Mouse (Mus musculus): ENCODE measurements around the gene Crhbp. TPM values are rescaled to one million over a fixed set of nuclear protein-coding genes. Genes with fewer than 3 reads are reported as not detected.

The Crhbp gene
- polyA plus RNA-seq, 1 experiment: 3.1 TPM

DNA sequence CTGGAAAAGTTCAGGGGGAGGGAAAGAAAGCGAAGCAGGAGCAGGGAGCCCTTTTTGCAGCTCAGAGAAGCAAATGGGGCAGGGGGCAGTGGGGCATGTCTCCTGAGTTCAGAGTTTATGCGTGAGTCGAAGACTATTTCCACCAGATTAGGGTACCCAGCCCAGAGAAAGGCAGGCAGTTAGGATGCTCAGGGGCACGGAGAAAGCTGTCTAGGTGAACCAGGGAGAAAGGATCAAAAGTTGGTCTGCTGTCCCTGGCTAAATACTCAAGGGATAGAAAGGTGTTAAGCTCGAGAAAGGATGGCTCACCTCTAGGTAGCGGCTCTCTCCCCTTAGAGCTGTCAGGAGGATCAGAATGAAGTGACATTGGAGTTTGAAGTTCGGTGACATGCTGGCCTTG is 433 bp downstream of the Crhbp start:
- no peak for DNase-seq
- WGBS: 29% methylated on average over 7 of the region's 7 CpGs
- TF ChIP-seq POLR2A (IDR thresholded peaks at IDR 0.05; ENCODE audit: control insufficient read depth, extremely low read depth, insufficient read depth, low read length, poor library complexity) (no peak), CTCF (IDR thresholded peaks at IDR 0.05; ENCODE audit: borderline replicate concordance, control insufficient read depth, extremely low read depth, insufficient read depth, low read length, poor library complexity) (no peak)
- no peak overlapping the region for H3K4me3 ChIP-seq (ENCODE audit: control insufficient read depth, insufficient read depth, low read length)
- peaks cover under 1% of the 10 kb centered on the region; the same call in 1 of the 2 replicates for H3K4me1 ChIP-seq (replicated peaks; ENCODE audit: control insufficient read depth, insufficient read depth, low read length)
- H3K27me3 ChIP-seq (ENCODE audit: control insufficient read depth, insufficient read depth, low read length): no peaks in the 10 kb centered on the region; the same call in 1 of the 2 replicates
- H3K36me3 ChIP-seq (ENCODE audit: control insufficient read depth, insufficient read depth, low read length): no peaks in the 10 kb centered on the region
- H3K27ac ChIP-seq (ENCODE audit: control insufficient read depth, insufficient read depth, low read length): no peak overlapping the region

DNA sequence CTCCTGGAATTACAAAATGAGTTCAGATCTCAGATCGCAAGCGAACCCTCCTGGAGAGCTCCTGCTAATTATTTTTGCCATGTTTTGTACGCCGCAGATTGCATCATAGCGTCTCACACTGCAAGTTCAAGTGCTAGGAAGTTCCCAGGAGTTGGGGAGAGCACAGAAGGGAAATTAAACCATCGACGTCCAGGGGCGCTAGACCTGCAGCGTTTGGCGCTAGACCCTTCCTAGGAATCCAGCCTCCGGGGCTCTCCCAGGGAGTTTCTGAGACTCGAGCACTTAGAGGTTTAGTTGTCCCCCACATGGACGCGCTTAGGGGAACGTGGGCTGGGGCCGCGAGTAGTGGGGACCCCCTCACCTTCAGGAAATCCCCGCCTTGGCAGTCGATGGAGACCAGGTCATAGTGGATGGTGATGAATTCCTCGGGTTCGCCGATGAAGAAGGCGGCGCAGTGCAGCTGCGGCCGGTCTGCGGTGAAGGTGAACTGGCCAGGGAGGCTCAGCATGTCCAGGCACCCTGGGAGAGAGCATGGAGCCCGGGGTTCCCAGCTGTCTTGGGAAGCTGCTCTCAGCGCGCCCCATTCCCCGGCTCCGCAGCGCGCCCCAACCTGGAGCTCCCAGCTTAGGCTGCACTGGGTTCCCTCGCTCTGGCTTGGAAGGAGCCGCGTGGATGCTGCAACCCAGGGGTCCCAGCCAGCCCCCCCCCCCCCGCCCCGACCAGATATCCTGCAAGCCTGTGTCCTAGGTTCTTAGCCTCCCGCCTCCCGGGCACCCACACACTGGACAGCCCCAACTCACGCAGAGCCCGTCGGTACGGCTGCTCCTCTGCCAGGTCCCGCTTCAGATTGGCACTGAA is 1.1 kb downstream of the Crhbp start:
- H3K27me3 ChIP-seq (ENCODE audit: control insufficient read depth, insufficient read depth, low read length): no peaks in the 10 kb centered on the region; the same call in 1 of the 2 replicates
- TF ChIP-seq CTCF (IDR thresholded peaks at IDR 0.05; ENCODE audit: borderline replicate concordance, control insufficient read depth, extremely low read depth, insufficient read depth, low read length, poor library complexity): no peak
- no peak for TF ChIP-seq POLR2A (IDR thresholded peaks at IDR 0.05; ENCODE audit: control insufficient read depth, extremely low read depth, insufficient read depth, low read length, poor library complexity)
- no peak overlapping the region for H3K27ac ChIP-seq (ENCODE audit: control insufficient read depth, insufficient read depth, low read length)
- no peaks in the 10 kb centered on the region for H3K4me1 ChIP-seq (replicated peaks; ENCODE audit: control insufficient read depth, insufficient read depth, low read length)
- DNase-seq: no peak
- no peaks in the 10 kb centered on the region for H3K36me3 ChIP-seq (ENCODE audit: control insufficient read depth, insufficient read depth, low read length)
- H3K4me3 ChIP-seq (ENCODE audit: control insufficient read depth, insufficient read depth, low read length): no peak overlapping the region
- WGBS: 10% methylated on average over 46 of the region's 46 CpGs

DNA sequence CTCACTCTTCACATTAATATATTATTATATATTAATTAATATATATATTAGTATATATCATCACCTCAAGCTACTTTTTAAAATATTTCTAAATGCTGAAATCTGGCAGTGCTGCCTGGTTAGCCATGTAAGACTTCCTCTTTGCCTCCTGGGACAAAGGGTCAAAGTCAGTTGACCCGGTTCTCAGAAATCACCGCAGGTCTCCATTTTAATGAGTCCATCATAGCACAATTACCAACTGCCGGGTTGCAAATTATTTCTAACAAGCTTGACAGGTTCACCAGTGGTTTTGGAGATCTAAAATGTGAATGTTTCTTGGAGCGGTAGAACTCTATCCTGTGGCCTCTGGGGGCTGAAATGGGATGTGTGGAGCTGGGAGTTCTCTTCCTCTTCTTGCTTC is 1.8 kb downstream of the Crhbp start:
- Histone ChIP-seq H3K27me3 (ENCODE audit: control insufficient read depth, insufficient read depth, low read length) (no peaks in the 10 kb centered on the region; the same call in 1 of the 2 replicates), H3K4me3 (ENCODE audit: control insufficient read depth, insufficient read depth, low read length) (no peak overlapping the region), H3K27ac (ENCODE audit: control insufficient read depth, insufficient read depth, low read length) (no peak overlapping the region), H3K36me3 (ENCODE audit: control insufficient read depth, insufficient read depth, low read length) (no peaks in the 10 kb centered on the region), H3K4me1 (replicated peaks; ENCODE audit: control insufficient read depth, insufficient read depth, low read length) (no peaks in the 10 kb centered on the region)
- DNase-seq: no peak
- WGBS: 33% methylated on average over 4 of the region's 4 CpGs
- no peak for TF ChIP-seq POLR2A (IDR thresholded peaks at IDR 0.05; ENCODE audit: control insufficient read depth, extremely low read depth, insufficient read depth, low read length, poor library complexity)
- no peak for TF ChIP-seq CTCF (IDR thresholded peaks at IDR 0.05; ENCODE audit: borderline replicate concordance, control insufficient read depth, extremely low read depth, insufficient read depth, low read length, poor library complexity)

DNA sequence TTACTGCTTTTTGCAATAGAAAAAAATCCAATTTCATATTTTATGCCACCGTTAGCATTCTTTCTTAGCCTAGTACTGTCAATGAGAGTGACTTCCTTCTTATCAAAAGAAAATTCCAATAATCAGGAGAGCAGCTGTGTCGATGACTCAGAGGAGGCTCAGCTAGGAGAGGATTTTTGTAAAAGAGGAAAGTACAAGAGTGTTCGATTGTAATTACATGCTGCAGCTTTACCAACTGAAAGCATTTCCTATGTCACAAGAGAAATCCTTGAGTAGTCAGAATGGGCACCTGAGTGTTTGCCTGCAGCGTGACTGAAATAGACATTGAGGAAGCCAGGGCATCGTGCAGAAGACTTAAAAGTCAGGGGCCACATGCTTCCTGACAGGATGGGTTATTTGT is 5.2 kb downstream of the Crhbp start:
- DNase-seq: no peak
- no peaks in the 10 kb centered on the region for H3K36me3 ChIP-seq (ENCODE audit: control insufficient read depth, insufficient read depth, low read length)
- WGBS: 52% methylated on average over 5 of the region's 5 CpGs
- H3K4me1 ChIP-seq (replicated peaks; ENCODE audit: control insufficient read depth, insufficient read depth, low read length): no peaks in the 10 kb centered on the region
- H3K4me3 ChIP-seq (ENCODE audit: control insufficient read depth, insufficient read depth, low read length): no peak overlapping the region
- TF ChIP-seq POLR2A (IDR thresholded peaks at IDR 0.05; ENCODE audit: control insufficient read depth, extremely low read depth, insufficient read depth, low read length, poor library complexity): no peak
- TF ChIP-seq CTCF (IDR thresholded peaks at IDR 0.05; ENCODE audit: borderline replicate concordance, control insufficient read depth, extremely low read depth, insufficient read depth, low read length, poor library complexity): no peak
- no peak overlapping the region for H3K27ac ChIP-seq (ENCODE audit: control insufficient read depth, insufficient read depth, low read length)
- no peaks in the 10 kb centered on the region; the same call in 1 of the 2 replicates for H3K27me3 ChIP-seq (ENCODE audit: control insufficient read depth, insufficient read depth, low read length)

DNA sequence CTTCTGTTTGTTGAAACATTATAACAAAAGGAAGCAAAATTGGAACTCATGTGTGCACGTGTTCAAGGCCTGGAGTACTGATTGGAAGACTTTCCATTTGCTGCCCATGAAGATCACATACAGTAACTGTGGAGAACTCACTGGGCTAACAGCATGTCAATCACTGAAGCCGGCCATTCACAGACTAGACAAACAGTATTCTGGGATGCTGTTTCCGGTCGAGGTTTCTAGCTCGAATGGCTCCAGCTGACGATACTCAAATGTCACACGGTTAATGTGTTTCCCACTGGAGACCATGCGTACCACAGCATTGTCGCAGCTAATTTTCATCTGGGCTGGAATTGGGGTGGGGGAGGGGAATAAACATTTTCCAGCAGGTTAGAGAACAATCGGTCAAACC is 13.0 kb downstream of the Crhbp start:
- TF ChIP-seq CTCF (IDR thresholded peaks at IDR 0.05; ENCODE audit: borderline replicate concordance, control insufficient read depth, extremely low read depth, insufficient read depth, low read length, poor library complexity) (no peak), POLR2A (IDR thresholded peaks at IDR 0.05; ENCODE audit: control insufficient read depth, extremely low read depth, insufficient read depth, low read length, poor library complexity) (no peak)
- Histone ChIP-seq H3K4me1 (replicated peaks; ENCODE audit: control insufficient read depth, insufficient read depth, low read length) (no peaks in the 10 kb centered on the region), H3K36me3 (ENCODE audit: control insufficient read depth, insufficient read depth, low read length) (no peaks in the 10 kb centered on the region), H3K4me3 (ENCODE audit: control insufficient read depth, insufficient read depth, low read length) (no peak overlapping the region), H3K27me3 (ENCODE audit: control insufficient read depth, insufficient read depth, low read length) (no peaks in the 10 kb centered on the region), H3K27ac (ENCODE audit: control insufficient read depth, insufficient read depth, low read length) (no peak overlapping the region)
- 95% methylated on average over 10 of the region's 10 CpGs for WGBS
- no peak for DNase-seq

DNA sequence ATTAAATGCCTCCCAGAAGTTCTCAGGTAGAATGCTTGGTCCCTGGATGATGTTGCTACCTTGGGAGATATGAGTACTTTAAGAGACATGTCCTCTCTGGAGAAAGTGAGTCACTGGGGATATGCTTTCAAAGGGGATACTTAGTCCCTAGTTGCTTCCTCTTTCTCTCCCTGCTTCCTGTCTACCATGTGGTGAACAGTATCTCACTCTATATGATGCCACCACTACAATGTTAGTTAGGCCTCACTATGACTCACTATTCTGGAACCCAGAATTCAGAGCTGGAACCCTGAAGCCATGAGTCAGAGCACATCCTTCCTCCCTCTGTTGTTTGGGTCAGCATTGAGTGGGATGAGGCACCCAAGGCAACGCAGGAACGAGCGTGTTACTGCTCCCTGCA is 17.2 kb downstream of the Crhbp start:
- no peak for TF ChIP-seq POLR2A (IDR thresholded peaks at IDR 0.05; ENCODE audit: control insufficient read depth, extremely low read depth, insufficient read depth, low read length, poor library complexity)
- TF ChIP-seq CTCF (IDR thresholded peaks at IDR 0.05; ENCODE audit: borderline replicate concordance, control insufficient read depth, extremely low read depth, insufficient read depth, low read length, poor library complexity): no peak
- WGBS: 90% methylated on average over 3 of the region's 3 CpGs
- Histone ChIP-seq H3K4me3 (ENCODE audit: control insufficient read depth, insufficient read depth, low read length) (no peak overlapping the region), H3K36me3 (ENCODE audit: control insufficient read depth, insufficient read depth, low read length) (no peaks in the 10 kb centered on the region), H3K27me3 (ENCODE audit: control insufficient read depth, insufficient read depth, low read length) (no peaks in the 10 kb centered on the region), H3K27ac (ENCODE audit: control insufficient read depth, insufficient read depth, low read length) (no peak overlapping the region), H3K4me1 (replicated peaks; ENCODE audit: control insufficient read depth, insufficient read depth, low read length) (no peaks in the 10 kb centered on the region)
- no peak for DNase-seq
